Mouse (Mus musculus): ENCODE data around the gene Brd1. TPM values are rescaled to one million over a fixed set of nuclear protein-coding genes. Genes with fewer than 3 reads are reported as not detected.
"Not testable (repeated sequence)": the region's sequence is repeated elsewhere in the genome, so short reads cannot be mapped to it uniquely, and the experiment has no call there.

Gene Brd1
- total RNA-seq (2014; fragmentation: Nextera tagmentation) (40.9 and 53.1 TPM in 2 replicates), total RNA-seq (2017) (51.7 and 52.5 TPM in 2 replicates)

DNA sequence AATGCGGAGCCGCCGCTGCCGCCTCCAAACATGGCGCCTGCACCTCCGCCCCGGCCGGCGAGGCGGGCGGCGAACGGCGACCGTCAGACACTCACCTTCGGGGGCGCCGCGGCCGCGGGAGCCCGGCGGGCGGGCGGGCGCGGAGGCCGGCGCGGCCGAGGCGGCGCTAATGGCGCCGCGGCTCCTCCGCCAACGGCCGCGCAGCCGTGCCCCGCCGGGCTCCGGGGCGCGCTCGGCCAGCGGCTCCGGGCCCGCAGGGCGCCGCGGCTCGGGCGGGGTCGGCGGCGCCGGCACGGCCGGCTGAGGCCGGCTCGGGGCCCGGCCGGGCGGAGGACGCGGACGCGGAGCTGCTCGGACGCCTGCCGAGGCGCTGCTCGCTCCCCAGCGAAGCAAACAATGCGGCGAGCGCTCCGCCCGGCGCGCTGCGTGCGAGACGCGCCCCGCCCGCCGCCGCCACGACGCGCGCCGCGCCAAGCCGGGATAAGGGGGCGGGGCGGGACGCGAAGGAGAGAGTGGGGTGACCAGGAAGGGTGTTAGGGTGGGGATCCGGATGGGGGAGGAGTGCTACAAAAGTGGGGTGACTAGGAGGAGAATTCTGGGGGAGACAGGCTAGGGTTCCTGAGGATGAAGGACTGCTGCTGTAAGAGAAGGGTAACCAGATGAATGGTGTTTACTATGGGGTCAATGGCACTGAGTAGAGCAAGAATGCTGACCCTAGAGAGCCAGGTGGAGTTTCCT is at the start of gene Brd1:
TSS of gene Brd1 (minus strand) at position 400 of the 738 bp plus-strand sequence.
- ATAC-seq (replicated peaks; ENCODE audit: poor library complexity, severe bottlenecking): peak; percentile 54

DNA sequence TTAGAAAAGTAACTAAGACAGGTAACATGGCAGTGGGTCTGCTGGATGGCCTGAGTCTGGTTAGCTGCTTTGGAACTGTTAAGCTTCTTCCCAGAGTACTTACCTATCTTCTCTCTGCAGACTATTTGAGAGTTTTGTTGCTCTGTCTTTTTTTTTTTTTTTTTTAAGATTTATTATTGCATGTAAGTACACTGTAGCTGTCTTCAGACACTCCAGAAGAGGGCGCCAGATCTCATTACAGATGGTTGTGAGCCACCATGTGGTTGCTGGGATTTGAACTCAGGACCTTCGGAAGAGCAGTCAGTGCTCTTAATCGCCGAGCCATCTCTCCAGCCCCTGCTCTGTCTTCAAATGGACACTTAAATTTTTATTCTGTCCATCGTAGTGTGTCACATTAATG is 40.6 kb upstream of the Brd1 start:
- not testable (repeated sequence) for ATAC-seq (replicated peaks; ENCODE audit: poor library complexity, severe bottlenecking)

DNA sequence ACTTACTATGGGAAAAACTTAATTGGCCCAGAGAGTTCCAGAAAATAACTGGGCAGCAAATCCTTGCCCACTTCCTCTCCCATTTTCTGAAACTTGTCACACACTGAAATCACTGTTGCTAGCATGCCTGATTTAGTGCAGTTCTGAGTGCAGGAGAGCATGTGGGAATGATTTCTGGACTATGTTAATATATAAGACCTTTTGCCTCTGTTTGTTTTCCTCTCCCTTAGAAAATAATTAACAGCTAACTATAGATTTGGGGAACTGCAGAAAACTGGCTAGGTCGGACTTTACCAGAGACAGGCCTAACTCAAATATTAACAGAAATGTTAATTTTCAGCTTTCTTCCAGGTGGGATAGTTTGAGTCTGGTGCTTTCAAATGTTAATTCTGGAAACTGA is 34.5 kb upstream of the Brd1 start:
- ATAC-seq (replicated peaks; ENCODE audit: poor library complexity, severe bottlenecking): no peak

GRCm38 (mm10) chr15:88766139-88766538 is 32.1 kb upstream of the Brd1 start:
- not testable (repeated sequence) for ATAC-seq (replicated peaks; ENCODE audit: poor library complexity, severe bottlenecking)

DNA sequence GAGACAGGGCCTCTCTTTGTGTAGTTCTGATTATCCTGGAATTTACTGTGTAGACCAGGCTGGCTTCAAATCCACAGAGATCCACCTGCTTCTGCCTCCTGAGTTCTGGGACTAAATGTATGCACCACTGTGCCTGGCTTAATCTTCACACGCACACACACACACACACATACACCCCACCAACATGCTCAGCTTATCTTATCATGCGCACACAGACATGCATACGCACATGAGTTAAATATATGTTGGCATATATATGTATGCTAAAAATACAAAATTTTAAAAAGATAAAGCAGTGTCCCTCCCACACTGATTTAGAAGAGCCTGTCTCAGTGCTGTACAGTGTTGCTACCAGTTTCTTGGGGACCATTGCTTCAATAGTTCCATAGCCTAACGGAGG is 27.5 kb upstream of the Brd1 start:
- no peak for ATAC-seq (replicated peaks; ENCODE audit: poor library complexity, severe bottlenecking)

DNA sequence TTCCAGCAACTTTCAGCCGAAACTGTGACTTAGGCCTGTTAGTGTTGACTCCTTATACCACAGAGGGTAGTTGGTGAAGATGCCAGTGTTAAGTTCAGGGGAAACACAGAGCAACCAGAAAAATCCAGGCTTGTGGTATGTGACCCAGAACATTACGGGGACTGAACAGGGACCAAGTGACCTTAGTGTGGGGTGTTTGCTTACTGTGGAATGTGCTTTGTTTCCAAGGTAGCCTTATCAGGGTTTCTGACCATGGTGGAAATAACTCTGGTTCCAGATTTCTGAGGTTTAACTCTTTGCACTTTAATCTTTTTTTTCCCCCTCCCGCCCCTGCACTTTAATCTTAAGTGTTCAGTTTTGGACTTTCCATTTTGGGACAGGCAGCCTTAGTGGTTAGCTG is 24.0 kb upstream of the Brd1 start:
- no peak for ATAC-seq (replicated peaks; ENCODE audit: poor library complexity, severe bottlenecking)

DNA sequence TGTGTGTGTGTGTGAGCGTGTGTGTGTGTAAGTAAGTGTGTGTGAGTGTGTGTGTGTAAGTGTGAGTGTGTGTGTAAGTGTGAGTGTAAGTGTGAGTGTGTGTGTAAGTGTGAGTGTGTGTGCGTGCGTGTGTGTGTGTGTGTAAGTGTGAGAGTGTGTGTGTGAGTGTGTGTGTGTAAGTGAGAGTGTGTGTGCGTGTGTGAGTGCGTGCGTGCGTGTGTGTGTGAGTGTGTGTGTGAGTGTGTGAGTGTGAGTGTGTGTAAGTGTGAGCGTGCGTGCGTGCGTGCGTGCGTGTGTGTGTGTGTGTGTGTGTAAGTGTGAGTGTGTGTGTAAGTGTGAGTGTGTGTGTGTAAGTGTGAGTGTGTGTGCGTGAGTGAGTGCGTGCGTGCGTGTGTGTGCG is 21.7 kb upstream of the Brd1 start:
- ATAC-seq (replicated peaks; ENCODE audit: poor library complexity, severe bottlenecking): no peak

DNA sequence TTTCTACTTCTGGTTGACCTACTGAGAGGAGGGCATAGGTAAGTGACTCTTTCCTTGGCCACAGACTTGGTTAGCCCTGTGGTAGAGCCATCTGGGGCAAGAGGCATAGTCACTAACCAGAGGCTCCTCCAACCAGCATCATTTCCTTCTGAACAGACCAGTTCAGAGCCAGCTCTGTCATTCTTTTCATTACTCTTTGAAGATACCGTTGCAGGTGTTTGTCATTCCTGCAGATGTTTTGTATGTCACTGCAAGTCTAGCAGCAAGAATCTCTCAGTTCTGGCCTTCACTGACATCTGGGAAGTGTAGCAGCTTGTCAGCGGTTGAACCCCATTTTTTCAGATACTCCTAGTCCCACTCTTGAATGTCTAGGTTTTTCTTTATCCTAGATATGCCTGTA is 20.9 kb upstream of the Brd1 start:
- no peak for ATAC-seq (replicated peaks; ENCODE audit: poor library complexity, severe bottlenecking)

- ATAC-seq (replicated peaks; ENCODE audit: poor library complexity, severe bottlenecking): no peak
Observed at GRCm38 (mm10) chr15:88752403-88752733, 18.3 kb upstream of the Brd1 start.

- ATAC-seq (replicated peaks; ENCODE audit: poor library complexity, severe bottlenecking): peak; percentile 20
Observed at GRCm38 (mm10) chr15:88751564-88752402, 17.8 kb upstream of the Brd1 start, which contains the start of gene Zbed4. Zbed4 (plus strand) TSS chr15:88751660.

GRCm38 (mm10) chr15:88750677-88751563 is 16.9 kb upstream of the Brd1 start:
- ATAC-seq (replicated peaks; ENCODE audit: poor library complexity, severe bottlenecking): peak; percentile 80

DNA sequence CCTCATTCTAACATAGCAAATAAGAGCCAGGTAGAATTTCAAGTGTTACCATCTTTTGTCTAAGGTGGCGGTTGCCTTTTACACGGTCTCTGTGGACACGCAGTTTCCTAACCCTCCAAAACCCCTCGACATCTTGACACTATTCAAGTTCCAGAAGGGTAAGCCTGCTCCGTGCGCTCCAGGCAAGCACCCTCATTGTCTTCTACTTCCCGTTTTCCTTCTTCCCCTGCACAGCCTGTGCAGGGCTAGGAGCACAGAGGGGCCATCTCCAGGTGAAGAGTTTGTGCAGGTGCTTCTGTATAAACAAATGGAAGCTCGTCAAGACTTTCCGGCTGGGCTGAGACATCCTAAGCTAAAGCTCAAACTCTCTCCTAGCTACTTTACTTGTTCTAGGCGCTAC is 16.0 kb upstream of the Brd1 start:
- ATAC-seq (replicated peaks; ENCODE audit: poor library complexity, severe bottlenecking): 0 out of 2 replicates have a peak, but pooled peaks have one; percentile 10

- not testable (repeated sequence) for ATAC-seq (replicated peaks; ENCODE audit: poor library complexity, severe bottlenecking)
Observed at GRCm38 (mm10) chr15:88749617-88750016, 15.6 kb upstream of the Brd1 start.

DNA sequence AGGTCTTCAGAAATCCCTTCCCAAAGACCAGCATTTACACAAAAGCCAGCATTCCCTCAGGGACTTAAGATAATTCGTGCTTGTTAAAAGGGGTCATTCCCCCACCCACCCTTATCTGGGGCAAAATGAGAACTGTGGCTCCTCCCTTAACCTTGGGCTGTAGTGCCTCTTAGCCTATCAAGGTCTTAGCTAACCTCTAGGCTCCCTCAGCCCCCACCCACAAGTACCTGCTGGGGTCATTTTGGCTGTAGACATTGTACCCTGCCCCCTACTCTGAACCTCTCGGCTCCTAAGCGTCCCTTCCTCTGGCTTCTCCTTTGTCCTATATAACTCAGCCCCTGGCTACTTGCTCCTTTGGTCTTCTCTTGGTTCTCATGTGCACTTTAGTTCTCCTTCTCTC is 11.9 kb upstream of the Brd1 start:
- no peak for ATAC-seq (replicated peaks; ENCODE audit: poor library complexity, severe bottlenecking)

GRCm38 (mm10) chr15:88745347-88745746 is 11.3 kb upstream of the Brd1 start:
- ATAC-seq (replicated peaks; ENCODE audit: poor library complexity, severe bottlenecking): peak; percentile 53

DNA sequence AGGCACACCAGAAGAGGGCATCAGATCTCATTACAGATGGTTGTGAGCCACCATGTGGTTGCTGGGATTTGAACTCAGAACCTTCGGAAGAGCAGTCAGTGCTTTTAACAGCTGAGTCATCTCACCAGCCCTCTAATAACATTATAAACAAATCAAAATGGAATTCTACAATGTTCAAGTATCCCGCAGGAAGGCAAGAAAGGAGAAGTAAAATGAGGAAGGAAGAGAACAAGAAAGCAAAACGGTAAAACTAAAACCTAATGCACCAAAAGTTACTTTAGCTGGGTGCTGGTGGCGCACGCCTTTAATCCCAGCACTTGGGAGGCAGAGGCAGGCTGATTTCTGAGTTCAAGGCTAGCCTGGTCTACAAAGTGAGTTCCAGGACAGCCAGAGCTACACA is 9.3 kb upstream of the Brd1 start:
- ATAC-seq (replicated peaks; ENCODE audit: poor library complexity, severe bottlenecking): peak; percentile 75

DNA sequence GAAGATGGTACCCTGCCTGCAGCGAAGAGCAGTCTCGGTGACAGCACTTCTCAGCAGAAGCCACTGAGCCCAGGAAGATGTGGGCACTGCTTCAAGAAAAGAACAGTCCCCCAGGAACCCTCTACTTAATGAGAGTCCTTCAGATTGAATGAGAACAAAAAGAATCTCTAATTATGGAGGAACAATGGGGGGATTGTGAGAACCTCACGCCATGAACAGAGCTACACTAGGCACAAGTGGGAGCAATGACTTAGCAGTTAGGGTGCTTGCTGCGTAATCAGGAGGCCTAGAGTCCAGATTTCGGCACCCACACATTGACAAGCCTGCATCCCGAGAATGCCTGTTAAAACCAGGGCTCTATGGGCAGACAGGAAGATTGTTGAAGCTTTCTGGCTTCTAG is 7.3 kb upstream of the Brd1 start:
- ATAC-seq (replicated peaks; ENCODE audit: poor library complexity, severe bottlenecking): no peak

- no peak for ATAC-seq (replicated peaks; ENCODE audit: poor library complexity, severe bottlenecking)
Observed at GRCm38 (mm10) chr15:88738466-88738865, 4.4 kb upstream of the Brd1 start.

- ATAC-seq (replicated peaks; ENCODE audit: poor library complexity, severe bottlenecking): no peak
Observed at GRCm38 (mm10) chr15:88736166-88736565, 2.1 kb upstream of the Brd1 start.

- ATAC-seq (replicated peaks; ENCODE audit: poor library complexity, severe bottlenecking): peak; percentile 59
Observed at GRCm38 (mm10) chr15:88733041-88733751, 837 bp downstream of the Brd1 start.
